Mouse (Mus musculus) erythroblast, embryonic 14.5 days (primary cell): Measurements from ENCODE around the gene Gm10490.

ENCODE experiments used
- GATA1 ChIP-seq: IDR thresholded peaks from 2 replicates; pipeline ENCODE4 v1.6.1; 2012; ENCODE audit warnings: low read length, inconsistent platforms, mixed read lengths
- TAL1 ChIP-seq: IDR thresholded peaks from 3 replicates; pipeline ENCODE4 v1.6.1; 2012; ENCODE audit warnings: low read length, inconsistent platforms, mixed read lengths

DNA sequence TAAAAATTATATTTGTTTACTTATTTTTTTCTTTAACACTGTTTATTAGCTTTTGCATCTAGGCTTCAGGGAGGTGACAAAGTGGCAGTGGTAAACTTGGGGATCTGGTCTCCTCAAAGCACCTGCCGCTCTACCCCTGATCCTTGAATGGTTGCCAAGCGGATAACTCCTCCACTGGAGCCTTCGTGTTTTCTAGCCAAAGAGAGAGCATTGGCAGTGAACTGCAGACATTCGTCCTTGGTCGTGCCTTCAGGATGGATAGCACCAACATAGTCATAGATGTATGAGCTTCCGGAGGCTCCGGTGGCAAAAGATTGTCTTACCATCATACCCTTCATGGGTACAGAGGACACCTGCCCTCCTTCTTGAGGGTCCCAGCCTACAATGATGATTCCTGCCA is 40.7 kb downstream of the Gm10490 start:
- TF ChIP-seq GATA1 (no peak), TAL1 (no peak)
